Mouse (Mus musculus) cerebellum, postnatal 14 days (tissue): ENCODE measurements around the gene Ccn5.

ENCODE experiments used
- DNase-seq, 2 experiments: peaks; one replicate each; pipeline ENCODE4 v3.0.0; 2021; ENCODE audit warnings: mixed read lengths in 2 of 2

Ccn5 gene

GRCm38 (mm10) chr2:163853461-163853901, 32.8 kb downstream of the Ccn5 start, which contains the start of gene Kcnk15:
Kcnk15 (plus strand) TSS chr2:163853651.
- DNase-seq = peak; percentile 73 to 82

DNA sequence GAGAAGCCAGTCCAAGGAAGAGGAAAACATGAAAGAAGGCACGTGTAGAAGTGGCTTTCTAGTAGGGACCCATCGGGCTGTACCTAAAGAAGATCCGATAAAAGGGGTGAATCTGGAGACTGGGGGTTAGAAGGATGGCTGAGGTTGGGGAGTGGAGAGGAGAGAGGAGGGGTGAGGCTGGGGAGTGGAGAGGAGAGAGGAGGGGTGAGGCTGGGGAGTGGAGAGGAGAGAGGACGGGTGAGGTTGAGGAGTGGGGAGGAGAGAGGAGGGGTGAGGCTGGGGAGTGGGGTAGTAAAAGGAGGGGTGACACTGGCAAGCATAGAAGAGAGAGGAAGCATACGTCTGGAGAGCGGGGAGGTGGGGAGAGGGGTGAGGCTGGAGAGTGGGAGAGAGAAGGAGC, 36.6 kb downstream of the Ccn5 start:
- DNase-seq = no peak

DNA sequence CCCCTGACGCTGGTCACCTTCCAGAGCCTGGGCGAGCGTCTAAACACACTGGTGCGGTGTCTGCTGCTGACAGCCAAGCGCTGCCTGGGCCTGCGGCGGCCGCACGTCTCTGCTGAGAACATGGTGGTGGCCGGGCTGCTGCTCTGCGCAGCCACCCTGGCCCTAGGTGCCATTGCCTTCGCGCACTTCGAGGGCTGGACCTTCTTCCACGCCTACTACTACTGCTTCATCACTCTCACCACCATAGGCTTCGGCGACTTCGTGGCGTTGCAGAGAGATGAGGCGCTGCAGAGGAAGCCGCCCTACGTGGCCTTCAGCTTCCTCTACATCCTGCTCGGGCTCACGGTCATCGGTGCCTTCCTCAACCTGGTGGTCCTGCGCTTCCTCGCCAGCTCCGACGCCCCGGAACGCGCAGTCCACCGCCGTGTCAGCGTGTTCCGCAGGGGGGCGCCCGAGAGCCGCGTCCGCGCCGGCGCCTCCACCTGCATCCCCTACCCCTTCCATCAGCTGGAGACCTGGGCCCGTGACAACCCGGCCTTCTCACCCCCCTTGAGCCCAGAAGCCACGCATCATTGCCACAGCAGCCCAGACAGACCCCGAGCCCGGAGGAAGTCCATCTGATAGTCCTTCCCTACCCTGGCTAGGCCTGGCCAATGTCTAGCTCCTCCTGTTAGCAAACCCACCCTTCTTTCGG, 37.7 kb downstream of the Ccn5 start:
- peak; percentile 83 to 86 for DNase-seq

- DNase-seq = peak; percentile 78 to 80
These were observed 44.6 kb downstream of the Ccn5 start for GRCm38 (mm10) chr2:163865311-163865710.

DNA sequence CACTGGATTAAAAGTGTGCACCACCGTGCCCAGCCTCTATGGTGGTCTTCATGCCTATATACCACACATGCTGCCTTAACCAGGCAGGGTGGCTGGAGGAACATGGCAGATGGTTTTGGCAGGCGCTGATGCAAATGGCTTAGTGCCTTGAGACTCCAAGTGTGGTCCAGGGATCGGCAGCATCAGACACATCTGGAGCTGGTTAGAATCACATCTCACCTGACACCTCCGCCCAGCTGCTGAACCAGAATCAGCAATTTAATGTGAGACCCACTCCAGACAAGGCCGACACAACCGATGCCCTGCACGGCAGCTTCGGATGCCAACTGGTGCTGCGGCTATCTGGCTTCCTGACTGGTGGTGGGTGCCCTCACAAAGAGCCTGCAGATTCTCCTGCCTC, 45.4 kb downstream of the Ccn5 start:
- no peak for DNase-seq

GRCm38 (mm10) chr2:163869783-163870182, 49.1 kb downstream of the Ccn5 start:
- DNase-seq = peak in 1 of 2 experiments; percentile 40

- DNase-seq = no peak
These were observed 50.6 kb downstream of the Ccn5 start for GRCm38 (mm10) chr2:163871266-163871665.

DNA sequence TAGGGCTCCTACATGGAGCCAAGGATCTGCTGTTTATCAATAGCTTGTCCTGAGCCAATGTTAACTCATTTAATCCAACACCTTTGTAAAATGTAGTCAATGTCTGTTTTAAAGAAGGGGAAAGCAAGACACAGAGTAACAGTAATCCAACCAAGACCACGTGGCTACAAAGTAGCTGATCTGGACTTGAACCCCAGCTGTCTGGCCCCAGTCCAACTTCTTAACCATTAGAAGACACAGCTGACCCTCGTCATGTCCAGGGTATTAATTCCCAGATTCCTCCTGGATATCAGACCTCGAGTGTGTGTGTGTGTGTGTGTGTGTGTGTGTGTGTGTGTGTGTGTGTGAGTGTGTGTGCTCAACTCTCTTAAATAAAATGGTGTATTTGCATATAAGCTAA, 51.2 kb downstream of the Ccn5 start:
- no peak for DNase-seq

GRCm38 (mm10) chr2:163874877-163875276, 54.2 kb downstream of the Ccn5 start:
- no peak for DNase-seq

DNA sequence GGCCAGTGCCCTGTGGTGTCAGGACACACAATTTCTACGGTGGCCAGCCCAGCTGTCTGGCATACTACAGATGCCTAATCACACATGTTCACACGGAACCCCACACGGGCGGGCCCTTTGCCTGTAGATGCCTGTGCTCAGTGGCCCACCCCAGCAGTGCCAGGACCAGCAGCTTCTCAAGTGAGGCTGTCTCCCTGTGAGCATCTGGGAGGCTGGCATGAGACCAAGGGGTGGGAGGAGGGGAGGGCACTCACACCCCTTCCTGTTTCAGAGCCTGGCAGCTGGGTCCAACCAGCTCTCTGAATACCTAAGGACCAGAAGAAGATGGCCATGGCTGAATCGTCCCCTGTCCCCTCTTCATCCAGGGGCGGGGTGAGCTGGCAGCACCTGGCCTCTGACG, 54.8 kb downstream of the Ccn5 start:
- peak; percentile 55 to 78 for DNase-seq

GRCm38 (mm10) chr2:163876830-163877498, 56.3 kb downstream of the Ccn5 start:
- DNase-seq = no peak

- peak; percentile 84 to 89 for DNase-seq
These were observed 60.2 kb downstream of the Ccn5 start for GRCm38 (mm10) chr2:163880891-163881290.
